Mouse (Mus musculus): Measurements from ENCODE around the gene Olfr1513. TPM values are rescaled to one million over a fixed set of nuclear protein-coding genes. Genes with fewer than 3 reads are reported as not detected.
A peak's percentile ranks its signal among the peaks of the same experiment; 100 is the strongest.

The Olfr1513 gene
- polyA plus RNA-seq, 1 experiment from 2014 or later, result not detected

GRCm38 (mm10) chr14:52331069-52331750, 25.0 kb downstream of the Olfr1513 start:
- Histone ChIP-seq H3K9me3 (ENCODE audit: control insufficient read depth, low read length) (no peaks in the 10 kb centered on the region), H3K27me3 (ENCODE audit: control insufficient read depth, insufficient read depth, low read length) (peaks cover 10% of the 10 kb centered on the region; the same call in 1 of the 2 replicates), H3K4me3 (ENCODE audit: low read length) (no peak overlapping the region), H3K36me3 (ENCODE audit: control insufficient read depth, insufficient read depth, low read length) (no peaks in the 10 kb centered on the region), H3K4me2 (replicated peaks; ENCODE audit: low read depth, low read length) (no peak overlapping the region), H3K4me1 (ENCODE audit: control insufficient read depth, insufficient read depth, low read length) (no peaks in the 10 kb centered on the region), H3K27ac (ENCODE audit: low read depth, low read length) (no peak overlapping the region), H3K9ac (ENCODE audit: low read depth, low read length) (no peak overlapping the region)
- WGBS, result 23% methylated on average over 4 of the region's 4 CpGs
- no peak for ATAC-seq (ENCODE audit: low FRiP score, low TSS enrichment)

GRCm38 (mm10) chr14:52327910-52328812, 28.0 kb downstream of the Olfr1513 start, which contains the start of gene Sall2:
Gene Sall2, minus strand, starts transcription at chr14:52328762.
- peaks cover 10% of the 10 kb centered on the region; the same call in 1 of the 2 replicates for H3K27me3 ChIP-seq (ENCODE audit: control insufficient read depth, insufficient read depth, low read length)
- ATAC-seq (ENCODE audit: low FRiP score, low TSS enrichment), result peak; percentile 69

GRCm38 (mm10) chr14:52327375-52327901, 28.8 kb downstream of the Olfr1513 start:
- H3K9me3 ChIP-seq (ENCODE audit: control insufficient read depth, low read length), result no peaks in the 10 kb centered on the region
- ATAC-seq (ENCODE audit: low FRiP score, low TSS enrichment), result 0 out of 2 replicates have a peak, but pooled peaks have one; percentile 20
- no peaks in the 10 kb centered on the region for H3K36me3 ChIP-seq (ENCODE audit: control insufficient read depth, insufficient read depth, low read length)
- H3K9ac ChIP-seq (ENCODE audit: low read depth, low read length), result peak overlapping the region; percentile 51; the same call in 1 of the 2 replicates
- H3K4me1 ChIP-seq (ENCODE audit: control insufficient read depth, insufficient read depth, low read length), result no peaks in the 10 kb centered on the region
- H3K4me2 ChIP-seq (replicated peaks; ENCODE audit: low read depth, low read length), result peak overlapping the region; percentile 81
- H3K4me3 ChIP-seq (ENCODE audit: low read length), result peak overlapping the region; percentile 46
- H3K27me3 ChIP-seq (ENCODE audit: control insufficient read depth, insufficient read depth, low read length), result peaks cover 10% of the 10 kb centered on the region; the same call in 1 of the 2 replicates
- 5% methylated on average over 14 of the region's 14 CpGs for WGBS
- no peak overlapping the region for H3K27ac ChIP-seq (ENCODE audit: low read depth, low read length)

More at GRCm38 (mm10) chr14:52327910-52328812, 28.0 kb downstream of the Olfr1513 start, which contains the start of gene Sall2:
- peak within 1 kb of the TSS; percentile 46 for H3K4me3 ChIP-seq (ENCODE audit: low read length)
- no peaks in the 10 kb centered on the region for H3K9me3 ChIP-seq (ENCODE audit: control insufficient read depth, low read length)
- H3K36me3 ChIP-seq (ENCODE audit: control insufficient read depth, insufficient read depth, low read length), result no peaks in the 10 kb centered on the region
- H3K27ac ChIP-seq (ENCODE audit: low read depth, low read length), result no peak within 1 kb of the TSS
- H3K4me2 ChIP-seq (replicated peaks; ENCODE audit: low read depth, low read length), result peak within 1 kb of the TSS; percentile 81
- H3K9ac ChIP-seq (ENCODE audit: low read depth, low read length), result peak within 1 kb of the TSS; percentile 51
- no peaks in the 10 kb centered on the region for H3K4me1 ChIP-seq (ENCODE audit: control insufficient read depth, insufficient read depth, low read length)
- 2% methylated on average over 26 of the region's 26 CpGs for WGBS

GRCm38 (mm10) chr14:52325890-52326289, 30.3 kb downstream of the Olfr1513 start:
- no peak for ATAC-seq (ENCODE audit: low FRiP score, low TSS enrichment)
- peaks cover 10% of the 10 kb centered on the region; the same call in 1 of the 2 replicates for H3K27me3 ChIP-seq (ENCODE audit: control insufficient read depth, insufficient read depth, low read length)
- H3K4me2 ChIP-seq (replicated peaks; ENCODE audit: low read depth, low read length), result no peak overlapping the region
- H3K9me3 ChIP-seq (ENCODE audit: control insufficient read depth, low read length), result no peaks in the 10 kb centered on the region
- H3K9ac ChIP-seq (ENCODE audit: low read depth, low read length), result no peak overlapping the region
- no peaks in the 10 kb centered on the region for H3K4me1 ChIP-seq (ENCODE audit: control insufficient read depth, insufficient read depth, low read length)
- no peak overlapping the region for H3K4me3 ChIP-seq (ENCODE audit: low read length)
- H3K36me3 ChIP-seq (ENCODE audit: control insufficient read depth, insufficient read depth, low read length), result no peaks in the 10 kb centered on the region
- H3K27ac ChIP-seq (ENCODE audit: low read depth, low read length), result no peak overlapping the region
- 17% methylated on average over 4 of the region's 4 CpGs for WGBS

GRCm38 (mm10) chr14:52319361-52319760, 36.8 kb downstream of the Olfr1513 start:
- 31% methylated on average over 6 of the region's 6 CpGs for WGBS

GRCm38 (mm10) chr14:52316441-52317225, 39.6 kb downstream of the Olfr1513 start:
- Histone ChIP-seq H3K4me2 (replicated peaks; ENCODE audit: low read depth, low read length) (peak overlapping the region; percentile 93), H3K9me3 (ENCODE audit: control insufficient read depth, low read length) (peaks cover 10% of the 10 kb centered on the region; the same call in 1 of the 2 replicates), H3K9ac (ENCODE audit: low read depth, low read length) (peak overlapping the region; percentile 80), H3K4me3 (ENCODE audit: low read length) (peak overlapping the region; percentile 68), H3K4me1 (ENCODE audit: control insufficient read depth, insufficient read depth, low read length) (peaks cover 16% of the 10 kb centered on the region; the same call in 1 of the 2 replicates), H3K36me3 (ENCODE audit: control insufficient read depth, insufficient read depth, low read length) (peaks cover 33% of the 10 kb centered on the region), H3K27me3 (ENCODE audit: control insufficient read depth, insufficient read depth, low read length) (no peaks in the 10 kb centered on the region), H3K27ac (ENCODE audit: low read depth, low read length) (peak overlapping the region; percentile 93)
- ATAC-seq (ENCODE audit: low FRiP score, low TSS enrichment), result peak; percentile 90
- WGBS, result 5% methylated on average over 16 of the region's 16 CpGs

More at GRCm38 (mm10) chr14:52319361-52319760, 36.8 kb downstream of the Olfr1513 start:
- no peak overlapping the region for H3K4me3 ChIP-seq (ENCODE audit: low read length)
- ATAC-seq (ENCODE audit: low FRiP score, low TSS enrichment), result no peak
- no peak overlapping the region; the same call in 1 of the 2 replicates for H3K27ac ChIP-seq (ENCODE audit: low read depth, low read length)
- peaks cover 5% of the 10 kb centered on the region; the same call in 1 of the 2 replicates for H3K36me3 ChIP-seq (ENCODE audit: control insufficient read depth, insufficient read depth, low read length)
- no peaks in the 10 kb centered on the region for H3K27me3 ChIP-seq (ENCODE audit: control insufficient read depth, insufficient read depth, low read length)
- no peaks in the 10 kb centered on the region for H3K9me3 ChIP-seq (ENCODE audit: control insufficient read depth, low read length)
- H3K9ac ChIP-seq (ENCODE audit: low read depth, low read length), result no peak overlapping the region
- peaks cover 10% of the 10 kb centered on the region; the same call in 1 of the 2 replicates for H3K4me1 ChIP-seq (ENCODE audit: control insufficient read depth, insufficient read depth, low read length)
- no peak overlapping the region for H3K4me2 ChIP-seq (replicated peaks; ENCODE audit: low read depth, low read length)

- Histone ChIP-seq H3K9ac (ENCODE audit: low read depth, low read length) (peak overlapping the region; percentile 80), H3K36me3 (ENCODE audit: control insufficient read depth, insufficient read depth, low read length) (peaks cover 34% of the 10 kb centered on the region), H3K4me3 (ENCODE audit: low read length) (peak overlapping the region; percentile 68), H3K4me1 (ENCODE audit: control insufficient read depth, insufficient read depth, low read length) (peaks cover 16% of the 10 kb centered on the region; the same call in 1 of the 2 replicates), H3K9me3 (ENCODE audit: control insufficient read depth, low read length) (peaks cover 10% of the 10 kb centered on the region; the same call in 1 of the 2 replicates), H3K4me2 (replicated peaks; ENCODE audit: low read depth, low read length) (peak overlapping the region; percentile 93), H3K27me3 (ENCODE audit: control insufficient read depth, insufficient read depth, low read length) (no peaks in the 10 kb centered on the region), H3K27ac (ENCODE audit: low read depth, low read length) (peak overlapping the region; percentile 93)
- ATAC-seq (ENCODE audit: low FRiP score, low TSS enrichment), result peak; percentile 88
- WGBS, result 1% methylated on average over 37 of the region's 41 CpGs
Observed at GRCm38 (mm10) chr14:52315792-52316440, 40.3 kb downstream of the Olfr1513 start.

Data from kidney, embryonic 14.5 days (tissue).